Mouse (Mus musculus) lung, adult 2 months (tissue): ENCODE measurements around the gene Cenpu. TPM values are rescaled to one million over a fixed set of nuclear protein-coding genes. Genes with fewer than 3 reads are reported as not detected.

ENCODE experiments used
- DNase-seq: peaks from one replicate; pipeline ENCODE4 v3.0.0; 2022
- H3K4me1 ChIP-seq: fragments of 200-500 bp; 2 replicates; pipeline ENCODE4 v1.6.1; 2011; ENCODE audit warnings: low read length; ENCODE audit not compliant: control insufficient read depth, insufficient read depth
- H3K4me3 ChIP-seq: fragments of 200-500 bp; replicated peaks from 2 replicates; pipeline ENCODE3; 2011; ENCODE audit warnings: low read depth, mild to moderate bottlenecking, control low read depth, low read length; ENCODE audit errors: extremely low read depth
- CTCF ChIP-seq: fragments of 200-500 bp; IDR thresholded peaks from 2 replicates; pipeline ENCODE4 v1.5.1; 2011; ENCODE audit warnings: mild to moderate bottlenecking, low read length, control low read depth; ENCODE audit not compliant: insufficient read depth
- POLR2A ChIP-seq: fragments of 200-500 bp; IDR thresholded peaks from 2 replicates; pipeline ENCODE4 v1.6.1; 2011; ENCODE audit warnings: low read depth, mild to moderate bottlenecking, control low read depth, low read length, borderline replicate concordance; ENCODE audit errors: extremely low read depth
- WGBS: fragments of 180-500 bp; shearing (Covaris S2); methylation state at CpG from one replicate; pipeline ENCODE4 v1.1.7; 2018; 5-methylcytosine and 5-hydroxymethylcytosine counted together
- polyA plus RNA-seq: library from polyadenylated mRNA; depleted of rRNA; stranded (reverse); fragments of >200 nt; gene quantifications from 2 replicates; pipeline ENCODE4 v1.2.3, GENCODE M21; 2012; rRNA removed

Gene Cenpu
- polyA plus RNA-seq, 1 experiment, result 1.3 TPM

DNA sequence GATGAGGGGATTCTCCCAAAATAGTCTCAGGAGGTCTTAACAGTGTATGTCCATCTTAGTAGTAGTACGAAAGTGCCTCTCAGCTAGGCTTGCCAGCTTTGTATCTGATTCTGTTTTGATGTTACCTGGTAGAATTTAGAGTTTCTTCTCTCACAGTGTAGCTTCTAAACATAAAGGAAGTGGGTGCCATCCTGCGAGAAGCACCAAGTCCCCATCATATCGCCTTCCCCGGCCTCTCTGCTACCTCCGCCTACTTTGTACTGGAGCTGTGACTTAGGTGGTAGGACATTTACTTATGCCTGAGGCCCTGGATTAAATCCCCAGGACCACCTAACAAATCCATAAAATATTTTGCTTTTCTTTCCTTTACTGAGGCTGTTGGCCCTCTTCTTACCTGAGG is 74.8 kb downstream of the Cenpu start:
- Histone ChIP-seq H3K4me3 (no peak overlapping the region), H3K4me1 (peaks cover 2% of the 10 kb centered on the region)
- no peak for DNase-seq
- no peak for TF ChIP-seq POLR2A
- no peak for TF ChIP-seq CTCF
- WGBS, result 90% methylated on average over 5 of the region's 5 CpGs

DNA sequence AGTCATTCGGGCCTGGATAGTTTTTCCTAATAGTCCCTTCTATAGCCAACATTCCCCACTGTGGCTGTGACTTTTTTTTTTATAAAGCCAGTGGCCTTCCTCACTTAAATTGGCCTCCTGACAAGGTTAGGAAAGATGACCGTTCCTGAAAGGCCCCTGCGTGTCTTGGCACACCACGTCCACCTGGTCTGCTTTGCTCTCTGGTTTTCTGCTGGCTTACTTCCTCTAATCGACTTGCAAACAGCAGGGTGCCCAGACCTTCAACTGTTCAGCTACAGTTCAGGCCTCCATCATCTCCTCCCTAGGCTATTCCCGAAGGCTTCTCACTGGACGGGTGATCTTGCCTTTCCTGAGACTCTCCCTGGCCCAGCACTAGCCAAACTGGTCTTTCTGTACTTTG is 76.1 kb downstream of the Cenpu start:
- H3K4me1 ChIP-seq, result peaks cover 2% of the 10 kb centered on the region
- no peak overlapping the region for H3K4me3 ChIP-seq
- 75% methylated on average over 7 of the region's 7 CpGs for whole genome bisulfite sequencing
- DNase-seq, result no peak
- TF ChIP-seq POLR2A (no peak), CTCF (no peak)

DNA sequence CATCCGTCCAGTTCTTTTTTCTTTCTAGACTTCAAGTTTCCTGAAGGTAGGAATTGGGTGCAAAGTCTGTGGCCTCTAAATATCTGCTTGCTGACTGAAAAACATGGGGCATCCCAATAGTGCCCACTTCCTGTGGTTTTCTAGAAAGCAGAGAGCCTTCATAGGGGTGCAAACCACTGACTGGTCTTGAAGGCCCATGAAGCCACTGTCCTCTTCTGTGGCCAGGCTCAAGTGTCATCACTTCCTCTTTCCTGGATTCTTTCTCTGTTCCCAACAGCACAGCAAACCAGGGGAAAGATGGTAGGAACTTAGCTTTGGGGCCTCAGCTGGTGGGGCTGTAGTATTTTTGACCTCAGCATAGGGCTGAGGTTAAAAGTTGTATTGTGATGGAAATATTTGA is 76.8 kb downstream of the Cenpu start:
- no peak for TF ChIP-seq POLR2A
- TF ChIP-seq CTCF, result no peak
- DNase-seq, result no peak
- whole genome bisulfite sequencing, result 88% methylated on average over 1 of the region's 1 CpGs

More for the DNA sequence above, 76.8 kb downstream of the Cenpu start:
- Histone ChIP-seq H3K4me3 (no peak overlapping the region), H3K4me1 (peaks cover 2% of the 10 kb centered on the region)

Other genes starting within 250 kb of the Cenpu start
- 31.1 and 39.1 TPM in 2 replicates for gene Acsl1, start 81.0 kb upstream of the Cenpu start, polyA plus RNA-seq
- gene Primpol, start 65.2 kb downstream of the Cenpu start, polyA plus RNA-seq, result 0.81 and 1.8 TPM in 2 replicates
- gene Casp3, start 65.3 kb downstream of the Cenpu start, polyA plus RNA-seq, result 2.6 and 5.4 TPM in 2 replicates
- gene Irf2, start 187.7 kb downstream of the Cenpu start, polyA plus RNA-seq, result 20.5 and 24.6 TPM in 2 replicates